Mouse (Mus musculus): ENCODE measurements around the gene Hpcal4.

- TF ChIP-seq CTCF (IDR thresholded peaks at IDR 0.05; ENCODE audit: low read depth, low read length) (peak; percentile 75), GATA1 (IDR thresholded peaks at IDR 0.05; ENCODE audit: borderline replicate concordance, low read length) (no peak), TAL1 (conservative IDR thresholded peaks at IDR 0.05; ENCODE audit: low read depth, low read length) (no peak), POLR2AphosphoS5 (IDR thresholded peaks at IDR 0.05; ENCODE audit: insufficient replicate concordance, low read depth, low read length) (no peak), GATA2 (IDR thresholded peaks at IDR 0.05; ENCODE audit: borderline replicate concordance, low read depth, low read length) (no peak)
These were observed 17.8 kb downstream of the Hpcal4 start for GRCm38 (mm10) chr4:123200771-123201185.
